Mouse (Mus musculus) embryonic fibroblast, embryonic 13.5 days (primary cell): ENCODE results near the gene Wdr95. TPM values are rescaled to one million over a fixed set of nuclear protein-coding genes. Genes with fewer than 3 reads are reported as not detected.
A peak's percentile ranks its signal among the peaks of the same experiment; 100 is the strongest.

Source experiments
- H3K27ac ChIP-seq: 2 replicates; pipeline ENCODE4 v1.5.1; 2012; ENCODE audit warnings: low read length, control low read depth, inconsistent platforms; ENCODE audit not compliant: insufficient read depth
- H3K4me1 ChIP-seq: 2 replicates; pipeline ENCODE4 v1.6.1; 2011; ENCODE audit warnings: low read length; ENCODE audit not compliant: control insufficient read depth, insufficient read depth
- H3K4me3 ChIP-seq: 2 replicates; pipeline ENCODE4 v1.5.1; 2011; ENCODE audit warnings: mild to moderate bottlenecking, control low read depth, low read length; ENCODE audit not compliant: insufficient read depth
- CTCF ChIP-seq: IDR thresholded peaks from 2 replicates; pipeline ENCODE4 v1.5.1; 2011; ENCODE audit warnings: mild to moderate bottlenecking, control low read depth, low read length, moderate library complexity, borderline replicate concordance; ENCODE audit not compliant: insufficient read depth
- POLR2A ChIP-seq: IDR thresholded peaks from 2 replicates; pipeline ENCODE4 v1.6.1; 2011; ENCODE audit warnings: low read depth, mild to moderate bottlenecking, control low read depth, low read length, moderate library complexity
- polyA plus RNA-seq: library from polyadenylated mRNA; stranded (reverse); fragments of >200 nt; gene quantifications from 2 replicates; pipeline ENCODE4 v1.2.4, GENCODE M21; 2011; ENCODE audit warnings: low read depth; ENCODE audit not compliant: missing spikeins, insufficient read length

Wdr95 gene
- polyA plus RNA-seq, 1 experiment: not detected

DNA sequence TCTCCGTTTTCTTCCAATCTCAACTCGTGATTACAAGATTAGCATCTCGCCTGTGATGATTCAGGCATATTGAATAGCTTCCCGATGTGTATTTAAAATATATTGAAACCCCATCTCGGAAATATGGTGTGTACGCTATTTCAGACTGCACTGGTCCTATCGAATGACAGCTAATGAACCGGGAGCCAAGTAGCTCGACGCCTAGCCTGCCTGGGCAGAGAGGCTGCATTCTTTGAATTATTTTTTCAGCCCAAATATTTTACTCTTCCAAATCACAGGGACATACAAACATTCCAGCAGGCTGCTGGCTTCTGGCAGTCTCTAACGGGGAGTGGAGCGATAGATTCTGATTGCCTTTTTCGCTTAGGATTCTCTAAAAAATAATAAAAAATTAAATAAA is 40.5 kb downstream of the Wdr95 start:
- H3K4me1 ChIP-seq: no peaks in the 10 kb centered on the region
- TF ChIP-seq CTCF (no peak), POLR2A (no peak)
- H3K27ac ChIP-seq: peak overlapping the region; percentile 44; the same call in 1 of the 2 replicates
- H3K4me3 ChIP-seq: no peak overlapping the region

DNA sequence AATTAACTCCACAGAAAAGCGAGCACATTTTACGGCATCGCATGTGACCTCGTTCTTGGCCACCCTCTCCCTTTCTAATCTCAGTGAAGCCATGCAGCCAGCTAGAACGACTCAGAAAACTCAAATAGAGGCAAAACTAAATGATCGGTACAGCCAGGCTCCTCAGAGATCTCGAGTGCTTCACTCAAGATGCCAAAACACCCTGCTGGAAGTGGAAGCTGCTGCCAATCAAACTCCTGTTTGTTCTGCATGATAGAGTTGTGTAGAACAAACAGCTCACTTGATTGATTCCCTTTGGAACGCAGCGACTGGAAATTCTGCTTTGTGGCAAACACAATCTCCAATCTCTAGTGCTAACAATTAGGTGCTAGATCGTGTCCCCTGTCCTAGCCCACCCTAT is 48.5 kb downstream of the Wdr95 start:
- TF ChIP-seq CTCF (no peak), POLR2A (no peak)
- H3K4me3 ChIP-seq: no peak overlapping the region

DNA sequence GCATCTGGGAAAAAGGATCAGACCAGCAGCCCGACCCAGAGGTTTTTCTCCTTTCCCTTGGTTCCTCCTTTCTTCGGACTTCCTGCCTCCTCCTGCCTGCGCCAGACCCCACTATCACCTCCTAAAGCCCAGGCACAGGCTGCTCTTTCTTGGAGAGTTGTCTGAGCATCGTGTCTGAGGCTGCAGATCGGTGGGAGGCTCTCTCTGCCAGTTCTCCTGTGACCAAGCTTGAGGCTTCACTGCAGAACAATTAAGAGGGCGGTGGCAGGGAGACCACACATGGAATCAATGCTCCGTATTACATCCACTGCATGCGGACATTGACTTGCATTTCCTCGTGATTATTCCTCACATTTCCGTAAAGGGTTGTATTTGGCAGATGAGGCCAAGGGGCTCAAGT is 49.0 kb downstream of the Wdr95 start:
- Histone ChIP-seq H3K4me3 (no peak overlapping the region), H3K27ac (no peak overlapping the region), H3K4me1 (no peaks in the 10 kb centered on the region)
- TF ChIP-seq CTCF: no peak
- TF ChIP-seq POLR2A: no peak

More for the DNA sequence above, 48.5 kb downstream of the Wdr95 start:
- no peaks in the 10 kb centered on the region for H3K4me1 ChIP-seq
- no peak overlapping the region for H3K27ac ChIP-seq

DNA sequence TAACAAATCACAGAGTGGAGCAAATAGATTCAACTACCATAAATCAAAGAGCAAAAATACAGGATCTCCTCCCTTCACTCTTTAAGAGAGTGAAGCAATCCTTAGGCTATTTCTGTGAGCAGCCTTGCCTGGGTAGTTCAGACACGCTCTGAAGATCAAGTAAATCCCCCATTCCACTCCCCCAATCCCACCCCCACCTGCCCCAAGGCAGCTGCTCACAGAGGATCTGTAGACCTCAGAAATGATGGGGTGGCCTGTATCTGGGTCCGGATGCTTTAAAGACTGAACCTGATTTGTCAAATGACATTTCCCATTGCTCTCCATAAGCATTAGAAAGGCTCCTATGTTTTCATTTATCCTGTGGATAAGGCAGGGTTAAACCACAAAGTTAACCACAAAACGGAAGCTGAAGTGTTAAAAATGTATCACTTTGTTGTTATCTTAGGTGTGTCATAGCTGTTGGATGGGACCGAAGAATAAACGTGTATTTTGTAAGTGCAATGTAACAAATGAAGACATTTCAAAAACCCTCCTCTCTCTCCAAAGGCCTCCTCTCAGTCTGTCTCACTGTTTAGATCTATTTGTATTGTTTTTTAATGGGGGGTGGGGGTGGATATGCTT is 54.3 kb downstream of the Wdr95 start:
- H3K4me3 ChIP-seq: no peak overlapping the region
- H3K27ac ChIP-seq: no peak overlapping the region
- no peak for TF ChIP-seq POLR2A
- no peak for TF ChIP-seq CTCF

DNA sequence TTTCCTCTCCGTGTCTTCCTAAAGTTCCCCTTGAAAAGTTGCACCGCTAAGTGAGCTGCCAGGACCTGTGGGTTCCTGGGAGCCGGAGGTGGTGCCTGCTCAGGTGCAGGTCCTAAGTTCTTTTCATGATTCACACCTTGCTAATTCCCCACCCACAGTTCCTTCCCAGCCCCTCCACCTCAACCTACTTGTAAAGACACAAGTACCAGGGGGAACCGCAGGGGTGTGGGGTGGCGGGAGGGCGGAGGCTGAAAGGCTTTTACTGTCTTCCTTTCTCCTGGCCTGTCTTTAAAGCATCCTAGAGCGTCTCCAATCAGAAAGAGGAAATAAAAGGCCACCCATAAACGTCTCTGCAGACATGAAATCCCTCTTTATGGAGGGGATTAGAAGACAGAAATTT is 55.0 kb downstream of the Wdr95 start:
- Histone ChIP-seq H3K4me3 (no peak overlapping the region), H3K4me1 (peaks cover 11% of the 10 kb centered on the region; the same call in 1 of the 2 replicates), H3K27ac (0 out of 2 replicates have a peak overlapping the region, but pooled peaks have one; percentile 21)
- no peak for TF ChIP-seq POLR2A
- TF ChIP-seq CTCF: no peak

More for the DNA sequence above, 54.3 kb downstream of the Wdr95 start:
- peaks cover 11% of the 10 kb centered on the region; the same call in 1 of the 2 replicates for H3K4me1 ChIP-seq

DNA sequence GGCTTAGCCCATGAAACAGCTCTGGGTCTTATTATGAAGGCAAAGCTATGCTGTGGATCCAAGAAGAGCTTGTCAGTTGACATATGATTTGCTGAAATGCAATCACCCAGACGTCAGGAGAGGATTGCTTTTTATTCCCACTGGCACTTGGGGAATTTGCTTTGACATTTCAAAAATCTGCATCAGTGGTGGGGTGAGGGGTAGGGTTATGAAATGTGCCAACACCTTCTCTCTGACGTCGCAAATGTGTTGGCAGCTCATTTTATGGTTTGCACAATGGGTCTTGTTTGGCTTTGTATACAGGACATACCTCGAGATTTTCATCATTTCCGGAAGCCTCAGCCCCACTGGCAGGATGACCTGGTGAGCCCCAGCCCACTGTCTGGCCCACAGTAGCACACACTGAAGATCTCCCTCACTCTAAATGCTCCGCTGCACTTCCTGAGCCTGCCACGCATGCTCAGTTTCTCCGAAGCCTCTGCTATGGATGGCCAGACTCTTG is 55.7 kb downstream of the Wdr95 start:
- H3K27ac ChIP-seq: peak overlapping the region; percentile 32; the same call in 1 of the 2 replicates
- H3K4me1 ChIP-seq: peaks cover 11% of the 10 kb centered on the region; the same call in 1 of the 2 replicates
- TF ChIP-seq CTCF (no peak), POLR2A (no peak)
- H3K4me3 ChIP-seq: no peak overlapping the region

DNA sequence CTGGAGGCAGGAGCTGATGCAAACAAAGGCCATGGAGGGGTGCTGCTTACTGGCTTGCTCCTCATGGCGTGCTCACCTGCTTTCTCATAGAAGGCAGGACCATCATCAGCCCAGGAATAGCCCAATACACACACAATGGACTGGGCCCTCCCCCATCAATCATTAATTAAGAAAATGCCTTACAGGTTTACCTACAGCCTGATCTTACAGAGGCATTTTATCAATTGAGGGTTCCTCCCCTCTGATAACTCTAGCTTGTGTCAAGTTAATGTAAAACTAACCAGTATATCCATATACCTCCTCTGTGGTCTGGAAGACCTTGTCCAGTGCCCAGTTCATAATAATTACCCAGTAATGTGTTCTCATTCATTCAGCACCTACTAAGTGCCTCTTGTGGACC is 56.8 kb downstream of the Wdr95 start:
- no peak overlapping the region for H3K4me3 ChIP-seq
- H3K27ac ChIP-seq: no peak overlapping the region
- no peak for TF ChIP-seq POLR2A
- peaks cover 17% of the 10 kb centered on the region for H3K4me1 ChIP-seq

DNA sequence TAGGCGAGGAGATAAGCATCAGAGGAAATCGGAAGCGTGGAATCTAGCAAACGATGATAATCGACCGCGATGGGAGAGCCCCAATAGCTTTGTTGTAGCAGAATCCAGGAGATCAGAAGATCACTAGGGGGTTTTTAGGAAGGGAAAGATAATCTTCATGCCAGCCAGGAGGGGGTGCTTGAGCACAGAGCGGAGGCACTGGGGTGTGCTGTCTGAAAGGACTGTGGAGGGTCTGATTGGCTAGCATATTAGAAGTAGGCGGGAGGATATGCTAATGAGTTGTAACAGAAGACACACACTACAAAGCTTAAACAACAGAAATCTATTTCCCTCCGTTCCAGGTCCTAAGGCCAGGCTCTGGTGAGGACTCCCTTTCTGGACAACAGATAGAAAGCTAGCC is 57.4 kb downstream of the Wdr95 start:
- Histone ChIP-seq H3K27ac (no peak overlapping the region), H3K4me1 (peaks cover 17% of the 10 kb centered on the region), H3K4me3 (no peak overlapping the region)
- no peak for TF ChIP-seq POLR2A
- no peak for TF ChIP-seq CTCF

DNA sequence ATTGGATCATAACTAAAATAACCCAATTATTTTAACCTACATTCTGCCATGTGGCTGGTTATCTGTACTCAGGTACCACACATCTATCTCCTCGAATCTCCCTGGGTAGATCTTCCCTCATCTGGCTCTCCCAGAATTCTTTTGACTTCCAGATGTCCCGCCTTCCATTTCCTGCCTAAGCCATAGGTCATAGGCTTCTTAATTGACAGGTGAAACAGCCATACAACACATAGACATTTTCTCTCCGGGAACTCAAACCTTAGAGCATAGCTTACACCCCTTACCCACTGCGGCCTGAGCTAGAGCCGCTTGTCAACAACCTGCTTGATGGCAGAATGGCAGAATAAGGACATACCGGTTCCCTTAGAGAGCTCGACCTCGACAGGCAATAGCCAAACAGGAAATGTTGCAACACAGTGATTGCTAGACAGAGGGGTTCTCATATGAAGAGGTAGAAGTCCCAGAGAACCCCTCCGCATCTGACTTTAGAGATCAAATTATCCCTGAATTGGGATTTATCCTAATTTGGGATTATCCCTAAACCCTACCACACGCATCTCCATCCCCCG is 58.9 kb downstream of the Wdr95 start:
- no peak overlapping the region for H3K4me3 ChIP-seq

DNA sequence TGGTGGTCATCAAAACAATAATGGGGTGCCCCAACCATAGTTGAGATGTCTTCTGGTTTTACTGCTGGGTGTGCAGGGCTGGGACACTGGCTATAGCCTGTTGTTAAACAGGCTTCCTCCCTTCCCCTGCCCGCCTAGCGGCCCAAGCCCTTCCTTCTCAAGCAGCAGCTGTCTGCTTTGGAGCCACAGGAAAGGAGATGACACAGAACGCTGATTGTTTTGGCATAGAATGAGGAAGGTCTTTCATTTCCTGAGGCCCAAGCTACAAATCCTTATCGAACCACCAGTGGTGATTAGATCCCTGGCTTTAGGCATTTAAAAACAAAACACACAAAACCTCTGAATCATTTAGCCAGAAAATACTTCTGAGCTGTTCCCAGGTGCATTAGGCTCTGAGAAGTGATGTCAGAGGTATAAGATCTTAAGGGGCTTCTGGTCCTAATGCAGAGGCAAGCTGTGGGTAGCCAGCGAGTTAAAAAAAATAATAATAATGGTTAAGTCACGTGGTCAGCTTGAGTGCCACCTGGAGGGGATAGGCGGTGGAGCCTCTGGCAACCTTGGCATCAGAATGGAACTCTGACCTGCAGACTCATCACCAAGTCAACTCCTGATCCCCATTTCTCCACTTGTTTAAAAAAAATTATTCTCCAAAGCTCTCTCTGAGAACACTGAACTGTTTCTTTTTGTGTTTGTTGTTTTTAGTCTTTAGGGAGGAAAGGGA is 60.5 kb downstream of the Wdr95 start:
- peak overlapping the region; percentile 16; the same call in 1 of the 2 replicates for H3K27ac ChIP-seq
- TF ChIP-seq POLR2A: no peak
- no peak for TF ChIP-seq CTCF
- H3K4me1 ChIP-seq: peaks cover 16% of the 10 kb centered on the region
- H3K4me3 ChIP-seq: no peak overlapping the region

More for the DNA sequence above, 58.9 kb downstream of the Wdr95 start:
- Histone ChIP-seq H3K4me1 (peaks cover 17% of the 10 kb centered on the region), H3K27ac (no peak overlapping the region)
- no peak for TF ChIP-seq POLR2A
- no peak for TF ChIP-seq CTCF
